Mouse (Mus musculus): ENCODE measurements at regions not wholly inside any gene's neighbourhood (a gene's known extent, or its start where the extent isn't known, plus 50 kb on each side); places are given as distances from the start of the nearest gene placed in this dataset.

GRCm38 (mm10) chr5:112002856-112003660 lies 249.3 kb downstream of the Cryba4 start:
- TF ChIP-seq ZC3H11A (IDR thresholded peaks at IDR 0.05; ENCODE audit: low read depth, low read length) (no peak), POLR2A (IDR thresholded peaks at IDR 0.05; ENCODE audit: low read depth, low read length) (no peak), CTCF (conservative IDR thresholded peaks at IDR 0.05 in 1 of 2, IDR thresholded peaks at IDR 0.05 in 1 of 2; ENCODE audit: low read depth in 2 of 2, low read length in 2 of 2) (no peak), TCF12 (IDR thresholded peaks at IDR 0.05; ENCODE audit: low read depth, low read length) (no peak), MAFK (IDR thresholded peaks at IDR 0.05; ENCODE audit: insufficient replicate concordance, low read length) (no peak), BHLHE40 (IDR thresholded peaks at IDR 0.05; ENCODE audit: low read depth, low read length) (no peak), ZKSCAN1 (IDR thresholded peaks at IDR 0.05; ENCODE audit: borderline replicate concordance, low read depth, low read length) (no peak), CHD2 (IDR thresholded peaks at IDR 0.05; ENCODE audit: low read length) (no peak), GABPA (IDR thresholded peaks at IDR 0.05; ENCODE audit: insufficient replicate concordance, low read depth, low read length) (no peak), USF1 (IDR thresholded peaks at IDR 0.05; ENCODE audit: low read depth, low read length) (no peak), EP300 (IDR thresholded peaks at IDR 0.05; ENCODE audit: low read length) (no peak), RAD21 (IDR thresholded peaks at IDR 0.05; ENCODE audit: low read depth, low read length) (no peak)

Data from CH12.LX (cell line).